Mouse (Mus musculus): ENCODE measurements around the gene Siglecg. TPM values are rescaled to one million over a fixed set of nuclear protein-coding genes. Genes with fewer than 3 reads are reported as not detected.

Siglecg gene
- polyA plus RNA-seq (2015; fragmentation: Nextera tagmentation; extraction: Ambion mirVana) = 0.43 and 0.48 TPM in 2 replicates

GRCm38 (mm10) chr7:43408131-43408553, at the start of gene Siglecg:
Gene Siglecg, plus strand, starts transcription at chr7:43408204.
- TF ChIP-seq CTCF (IDR thresholded peaks at IDR 0.05) = no peak
- TF ChIP-seq EP300 (IDR thresholded peaks at IDR 0.05) = no peak
- no peak within 1 kb of the TSS for H3K4me3 ChIP-seq (ENCODE audit: low read depth, low read length)
- 54% methylated on average over 4 of the region's 4 CpGs for WGBS
- no peaks in the 10 kb centered on the region for H3K9me3 ChIP-seq (ENCODE audit: low read length)
- DNase-seq (ENCODE audit: low spot score) = no peak
- H3K9ac ChIP-seq (replicated peaks; ENCODE audit: low read depth) = no peak within 1 kb of the TSS
- no peaks in the 10 kb centered on the region for H3K36me3 ChIP-seq (ENCODE audit: insufficient read depth, low read length)
- H3K27ac ChIP-seq (ENCODE audit: low read length) = no peak within 1 kb of the TSS
- no peaks in the 10 kb centered on the region for H3K4me1 ChIP-seq (ENCODE audit: insufficient read depth, low read depth, low read length)
- H3K27me3 ChIP-seq (replicated peaks; ENCODE audit: insufficient read depth, low read length) = no peaks in the 10 kb centered on the region
- no peak within 1 kb of the TSS for H3K4me2 ChIP-seq (replicated peaks; ENCODE audit: low read depth, low read length)
- ATAC-seq = no peak

- TF ChIP-seq EP300 (IDR thresholded peaks at IDR 0.05) (no peak), CTCF (IDR thresholded peaks at IDR 0.05) (no peak)
- no peaks in the 10 kb centered on the region for H3K4me1 ChIP-seq (ENCODE audit: insufficient read depth, low read depth, low read length)
- H3K9me3 ChIP-seq (ENCODE audit: low read length) = no peaks in the 10 kb centered on the region
- no peak overlapping the region for H3K9ac ChIP-seq (replicated peaks; ENCODE audit: low read depth)
- no peaks in the 10 kb centered on the region for H3K36me3 ChIP-seq (ENCODE audit: insufficient read depth, low read length)
- DNase-seq (ENCODE audit: low spot score) (no peak), ATAC-seq (no peak)
- H3K27ac ChIP-seq (ENCODE audit: low read length) = no peak overlapping the region
- H3K4me2 ChIP-seq (replicated peaks; ENCODE audit: low read depth, low read length) = no peak overlapping the region
- no peaks in the 10 kb centered on the region for H3K27me3 ChIP-seq (replicated peaks; ENCODE audit: insufficient read depth, low read length)
- H3K4me3 ChIP-seq (ENCODE audit: low read depth, low read length) = no peak overlapping the region
- WGBS = 70% methylated on average over 3 of the region's 3 CpGs
Measured at GRCm38 (mm10) chr7:43358556-43358955, 49.4 kb upstream of the Siglecg start.

GRCm38 (mm10) chr7:43361442-43361841, 46.6 kb upstream of the Siglecg start:
- no peak overlapping the region for H3K4me2 ChIP-seq (replicated peaks; ENCODE audit: low read depth, low read length)
- H3K4me3 ChIP-seq (ENCODE audit: low read depth, low read length) = no peak overlapping the region
- no peaks in the 10 kb centered on the region for H3K27me3 ChIP-seq (replicated peaks; ENCODE audit: insufficient read depth, low read length)
- no peaks in the 10 kb centered on the region for H3K4me1 ChIP-seq (ENCODE audit: insufficient read depth, low read depth, low read length)
- TF ChIP-seq CTCF (IDR thresholded peaks at IDR 0.05) = no peak
- no peak for TF ChIP-seq EP300 (IDR thresholded peaks at IDR 0.05)
- H3K36me3 ChIP-seq (ENCODE audit: insufficient read depth, low read length) = no peaks in the 10 kb centered on the region
- DNase-seq (ENCODE audit: low spot score) (no peak), ATAC-seq (no peak)
- no peak overlapping the region for H3K27ac ChIP-seq (ENCODE audit: low read length)
- 81% methylated on average over 1 of the region's 1 CpGs for WGBS
- no peaks in the 10 kb centered on the region for H3K9me3 ChIP-seq (ENCODE audit: low read length)
- H3K9ac ChIP-seq (replicated peaks; ENCODE audit: low read depth) = no peak overlapping the region

- no peaks in the 10 kb centered on the region for H3K4me1 ChIP-seq (ENCODE audit: insufficient read depth, low read depth, low read length)
- no peak overlapping the region for H3K4me2 ChIP-seq (replicated peaks; ENCODE audit: low read depth, low read length)
- H3K36me3 ChIP-seq (ENCODE audit: insufficient read depth, low read length) = no peaks in the 10 kb centered on the region
- no peak overlapping the region for H3K27ac ChIP-seq (ENCODE audit: low read length)
- no peak overlapping the region for H3K9ac ChIP-seq (replicated peaks; ENCODE audit: low read depth)
- 61% methylated on average over 4 of the region's 4 CpGs for WGBS
- no peak overlapping the region for H3K4me3 ChIP-seq (ENCODE audit: low read depth, low read length)
- H3K9me3 ChIP-seq (ENCODE audit: low read length) = no peaks in the 10 kb centered on the region
- ATAC-seq (no peak), DNase-seq (ENCODE audit: low spot score) (no peak)
- H3K27me3 ChIP-seq (replicated peaks; ENCODE audit: insufficient read depth, low read length) = no peaks in the 10 kb centered on the region
- TF ChIP-seq EP300 (IDR thresholded peaks at IDR 0.05) = no peak
- no peak for TF ChIP-seq CTCF (IDR thresholded peaks at IDR 0.05)
Measured at GRCm38 (mm10) chr7:43362021-43362420, 46.0 kb upstream of the Siglecg start.

- H3K36me3 ChIP-seq (ENCODE audit: insufficient read depth, low read length) = no peaks in the 10 kb centered on the region
- TF ChIP-seq CTCF (IDR thresholded peaks at IDR 0.05) (peak; percentile 81), EP300 (IDR thresholded peaks at IDR 0.05) (no peak)
- no peak overlapping the region for H3K4me2 ChIP-seq (replicated peaks; ENCODE audit: low read depth, low read length)
- ATAC-seq = no peak
- H3K4me1 ChIP-seq (ENCODE audit: insufficient read depth, low read depth, low read length) = no peaks in the 10 kb centered on the region
- DNase-seq (ENCODE audit: low spot score) = peak; percentile 61
- no peak overlapping the region for H3K4me3 ChIP-seq (ENCODE audit: low read depth, low read length)
- H3K27ac ChIP-seq (ENCODE audit: low read length) = no peak overlapping the region
- WGBS = 13% methylated on average over 5 of the region's 5 CpGs
- no peaks in the 10 kb centered on the region for H3K9me3 ChIP-seq (ENCODE audit: low read length)
- no peaks in the 10 kb centered on the region for H3K27me3 ChIP-seq (replicated peaks; ENCODE audit: insufficient read depth, low read length)
- H3K9ac ChIP-seq (replicated peaks; ENCODE audit: low read depth) = no peak overlapping the region
Measured at GRCm38 (mm10) chr7:43378226-43378625, 29.8 kb upstream of the Siglecg start.

- 66% methylated on average over 8 of the region's 8 CpGs for WGBS
- H3K4me1 ChIP-seq (ENCODE audit: insufficient read depth, low read depth, low read length) = no peaks in the 10 kb centered on the region
Measured at GRCm38 (mm10) chr7:43392349-43393121, 15.5 kb upstream of the Siglecg start.

More at GRCm38 (mm10) chr7:43392349-43393121, 15.5 kb upstream of the Siglecg start:
- Histone ChIP-seq H3K9ac (replicated peaks; ENCODE audit: low read depth) (no peak overlapping the region), H3K4me3 (ENCODE audit: low read depth, low read length) (no peak overlapping the region), H3K27ac (ENCODE audit: low read length) (no peak overlapping the region), H3K4me2 (replicated peaks; ENCODE audit: low read depth, low read length) (no peak overlapping the region), H3K36me3 (ENCODE audit: insufficient read depth, low read length) (no peaks in the 10 kb centered on the region), H3K9me3 (ENCODE audit: low read length) (no peaks in the 10 kb centered on the region), H3K27me3 (replicated peaks; ENCODE audit: insufficient read depth, low read length) (no peaks in the 10 kb centered on the region)
- DNase-seq (ENCODE audit: low spot score) (peak; percentile 15), ATAC-seq (no peak)
- TF ChIP-seq CTCF (IDR thresholded peaks at IDR 0.05) (no peak), EP300 (IDR thresholded peaks at IDR 0.05) (no peak)

All from lung, postnatal 0 days (tissue).